Mouse (Mus musculus) left cerebral cortex, adult 8-10 months (tissue): ENCODE measurements around the gene Gorab. TPM values are rescaled to one million over a fixed set of nuclear protein-coding genes. Genes with fewer than 3 reads are reported as not detected.

Experiments used
- DNase-seq, 2 experiments: peaks; one replicate each; pipeline ENCODE4 v3.0.0; 2022; ENCODE audit warnings: low spot score in 2 of 2
- total RNA-seq, 4 experiments: library from RNA; stranded (reverse); gene quantifications; 2 replicates each; pipeline ENCODE4 v1.2.4; 2022

Gene Gorab
- total RNA-seq, 4 experiments from 2014 or later, result 10.0 to 11.4 (median 10.6) TPM

- no peak for DNase-seq
Observed at GRCm38 (mm10) chr1:163357733-163358132, 45.7 kb downstream of the Gorab start.

- DNase-seq, result no peak
Observed at GRCm38 (mm10) chr1:163356167-163356566, 47.3 kb downstream of the Gorab start.

- no peak for DNase-seq
Observed at GRCm38 (mm10) chr1:163355626-163356156, 47.8 kb downstream of the Gorab start.

- no peak for DNase-seq
Observed at GRCm38 (mm10) chr1:163350988-163351387, 52.5 kb downstream of the Gorab start.

DNA sequence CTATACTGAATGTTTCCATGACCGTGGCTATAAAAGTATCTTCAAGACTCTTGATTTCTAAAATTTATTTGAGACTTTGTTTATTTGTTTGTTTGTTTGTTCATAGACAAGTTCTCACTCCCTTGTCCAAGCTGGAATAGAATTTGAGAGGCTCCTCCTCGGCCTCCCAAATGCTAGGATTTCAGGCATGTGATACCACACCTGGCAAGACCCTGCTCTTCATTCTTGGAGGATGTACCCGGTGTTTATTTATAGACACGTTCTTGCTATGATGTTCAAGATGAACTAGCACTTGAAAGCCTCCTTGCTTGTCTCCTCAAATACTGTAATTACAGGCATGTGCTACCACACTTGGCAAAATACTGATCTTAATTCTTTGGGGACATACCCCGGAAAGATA is 57.9 kb downstream of the Gorab start:
- no peak for DNase-seq

- DNase-seq, result no peak
Observed at GRCm38 (mm10) chr1:163344931-163345330, 58.5 kb downstream of the Gorab start.

GRCm38 (mm10) chr1:163339219-163339561 is 64.3 kb downstream of the Gorab start:
- DNase-seq, result no peak

- no peak for DNase-seq
Observed at GRCm38 (mm10) chr1:163338525-163339218, 64.8 kb downstream of the Gorab start.

- no peak for DNase-seq
Observed at GRCm38 (mm10) chr1:163337821-163338220, 65.6 kb downstream of the Gorab start.

Other genes starting within 250 kb of the Gorab start
- 1 to 10 TPM; 3.9 to 6.3 (median 5.2) TPM for gene Prrx1, start 90.0 kb downstream of the Gorab start, total RNA-seq